Mouse (Mus musculus) CD4-positive helper T cell, adult 2 months (primary cell): ENCODE results near the gene Gatm.

Experiments
- DNase-seq: peaks from one replicate; pipeline ENCODE4 v3.0.0-alpha.2; 2012; ENCODE audit warnings: low read depth, missing footprints, low spot score

The Gatm gene

GRCm38 (mm10) chr2:122608820-122609219 lies 2.3 kb downstream of the Gatm start:
- no peak for DNase-seq

- no peak for DNase-seq
Measured at GRCm38 (mm10) chr2:122605829-122606228, 5.3 kb downstream of the Gatm start.

GRCm38 (mm10) chr2:122601354-122601753 lies 9.7 kb downstream of the Gatm start:
- DNase-seq, result no peak

GRCm38 (mm10) chr2:122599736-122600135 lies 11.4 kb downstream of the Gatm start:
- DNase-seq, result no peak

- DNase-seq, result no peak
Measured at GRCm38 (mm10) chr2:122595461-122595860, 15.6 kb downstream of the Gatm start.

GRCm38 (mm10) chr2:122591213-122591612 lies 19.9 kb downstream of the Gatm start:
- DNase-seq, result no peak

- DNase-seq, result no peak
Measured at GRCm38 (mm10) chr2:122590351-122590750, 20.8 kb downstream of the Gatm start.

- no peak for DNase-seq
Measured at GRCm38 (mm10) chr2:122587861-122588519, 23.1 kb downstream of the Gatm start.

GRCm38 (mm10) chr2:122586258-122586657 lies 24.8 kb downstream of the Gatm start:
- peak; percentile 5 for DNase-seq

- DNase-seq, result no peak
Measured at GRCm38 (mm10) chr2:122582324-122582723, 28.8 kb downstream of the Gatm start.

- no peak for DNase-seq
Measured at GRCm38 (mm10) chr2:122581361-122582017, 29.6 kb downstream of the Gatm start.

- no peak for DNase-seq
Measured at GRCm38 (mm10) chr2:122580426-122580825, 30.7 kb downstream of the Gatm start.

GRCm38 (mm10) chr2:122577316-122577715 lies 33.8 kb downstream of the Gatm start:
- no peak for DNase-seq

- DNase-seq, result no peak
Measured at GRCm38 (mm10) chr2:122576295-122576694, 34.8 kb downstream of the Gatm start.

GRCm38 (mm10) chr2:122575470-122575869 lies 35.6 kb downstream of the Gatm start:
- no peak for DNase-seq

- no peak for DNase-seq
Measured at GRCm38 (mm10) chr2:122572438-122572837, 38.7 kb downstream of the Gatm start.

- no peak for DNase-seq
Measured at GRCm38 (mm10) chr2:122571326-122571725, 39.8 kb downstream of the Gatm start.

GRCm38 (mm10) chr2:122570430-122570829 lies 40.7 kb downstream of the Gatm start:
- no peak for DNase-seq

- peak; percentile 65 for DNase-seq
Measured at GRCm38 (mm10) chr2:122569439-122569838, 41.7 kb downstream of the Gatm start.

- DNase-seq, result no peak
Measured at GRCm38 (mm10) chr2:122562251-122562650, 48.9 kb downstream of the Gatm start.

- peak; percentile 32 for DNase-seq
Measured at GRCm38 (mm10) chr2:122561221-122561620, 49.9 kb downstream of the Gatm start.

- DNase-seq, result peak; percentile 54
Measured at GRCm38 (mm10) chr2:122558317-122558716, 52.8 kb downstream of the Gatm start.
